Mouse (Mus musculus): ENCODE measurements at regions not wholly inside any gene's neighbourhood (a gene's known extent, or its start where the extent isn't known, plus 50 kb on each side); places are given as distances from the start of the nearest gene placed in this dataset.

DNA sequence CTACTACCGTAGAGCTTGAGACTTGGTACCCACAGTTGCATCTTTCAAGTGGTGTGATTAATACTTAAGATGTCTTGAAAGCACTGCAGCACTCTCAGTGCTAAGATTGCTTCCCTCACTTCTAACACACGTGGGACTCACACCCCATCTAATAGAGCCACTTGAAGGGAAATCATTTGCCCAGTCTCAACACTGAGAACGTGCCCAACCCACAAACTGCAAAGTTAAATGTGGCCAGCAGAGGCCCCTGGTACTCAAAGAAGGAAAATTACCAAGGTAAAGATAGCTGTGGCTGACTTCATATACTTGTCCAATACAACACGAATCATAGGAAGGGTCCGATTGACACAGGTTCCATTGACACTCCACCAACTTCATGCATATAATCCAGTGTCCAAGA lies 238.4 kb upstream of the Rps6ka3 start:
- Histone ChIP-seq H3K4me1 (ENCODE audit: control insufficient read depth, insufficient read depth, low read length) (no peaks in the 10 kb centered on the region), H3K36me3 (ENCODE audit: control insufficient read depth, insufficient read depth, low read length) (no peaks in the 10 kb centered on the region), H3K4me2 (ENCODE audit: low read length) (no peak overlapping the region), H3K9me3 (replicated peaks; ENCODE audit: control insufficient read depth, low read length, poor library complexity, severe bottlenecking) (no peaks in the 10 kb centered on the region), H3K9ac (ENCODE audit: low read depth, low read length) (no peak overlapping the region), H3K27ac (ENCODE audit: low read length) (no peak overlapping the region), H3K4me3 (ENCODE audit: low read depth, low read length) (no peak overlapping the region), H3K27me3 (ENCODE audit: control insufficient read depth, insufficient read depth, low read depth, low read length) (no peaks in the 10 kb centered on the region)
- no peak for ATAC-seq
- 57% methylated on average over 5 of the region's 5 CpGs for WGBS

DNA sequence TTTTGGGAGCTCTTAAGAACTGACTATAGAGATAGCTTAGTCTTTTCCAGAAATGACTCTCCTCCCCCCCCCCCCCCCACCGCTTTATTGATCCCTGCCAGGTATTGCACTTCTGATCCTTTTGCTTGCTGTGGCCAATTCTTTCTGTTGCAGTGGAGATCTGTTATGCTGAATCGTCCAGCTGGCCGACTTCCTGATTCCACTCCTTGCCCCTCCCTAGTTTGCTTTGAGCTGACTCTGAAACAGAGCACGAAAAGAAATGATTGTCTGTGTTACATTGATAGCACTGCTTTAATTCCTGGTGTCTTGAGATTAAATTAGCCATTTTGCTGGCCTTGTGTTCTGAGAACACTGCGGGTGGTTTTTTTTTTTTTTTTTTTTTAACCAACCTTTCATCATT lies 233.5 kb upstream of the Rps6ka3 start:
- no peak overlapping the region for H3K4me3 ChIP-seq (ENCODE audit: low read depth, low read length)

GRCm38 (mm10) chrX:158984721-158985120 lies 225.4 kb upstream of the Rps6ka3 start:
- no peak for ATAC-seq
- Histone ChIP-seq H3K36me3 (ENCODE audit: control insufficient read depth, insufficient read depth, low read length) (no peaks in the 10 kb centered on the region), H3K9ac (ENCODE audit: low read depth, low read length) (no peak overlapping the region), H3K9me3 (replicated peaks; ENCODE audit: control insufficient read depth, low read length, poor library complexity, severe bottlenecking) (no peaks in the 10 kb centered on the region), H3K4me2 (ENCODE audit: low read length) (no peak overlapping the region), H3K4me1 (ENCODE audit: control insufficient read depth, insufficient read depth, low read length) (no peaks in the 10 kb centered on the region), H3K27ac (ENCODE audit: low read length) (no peak overlapping the region), H3K27me3 (ENCODE audit: control insufficient read depth, insufficient read depth, low read depth, low read length) (no peaks in the 10 kb centered on the region), H3K4me3 (ENCODE audit: low read depth, low read length) (no peak overlapping the region)
- WGBS, result 92% methylated on average over 2 of the region's 2 CpGs

More for the DNA sequence above, 233.5 kb upstream of the Rps6ka3 start:
- Histone ChIP-seq H3K36me3 (ENCODE audit: control insufficient read depth, insufficient read depth, low read length) (no peaks in the 10 kb centered on the region), H3K9ac (ENCODE audit: low read depth, low read length) (no peak overlapping the region), H3K27me3 (ENCODE audit: control insufficient read depth, insufficient read depth, low read depth, low read length) (no peaks in the 10 kb centered on the region), H3K9me3 (replicated peaks; ENCODE audit: control insufficient read depth, low read length, poor library complexity, severe bottlenecking) (no peaks in the 10 kb centered on the region), H3K4me2 (ENCODE audit: low read length) (no peak overlapping the region), H3K27ac (ENCODE audit: low read length) (no peak overlapping the region), H3K4me1 (ENCODE audit: control insufficient read depth, insufficient read depth, low read length) (no peaks in the 10 kb centered on the region)
- no peak; the same call in 1 of the 2 replicates for ATAC-seq
- 57% methylated on average over 4 of the region's 5 CpGs for WGBS

DNA sequence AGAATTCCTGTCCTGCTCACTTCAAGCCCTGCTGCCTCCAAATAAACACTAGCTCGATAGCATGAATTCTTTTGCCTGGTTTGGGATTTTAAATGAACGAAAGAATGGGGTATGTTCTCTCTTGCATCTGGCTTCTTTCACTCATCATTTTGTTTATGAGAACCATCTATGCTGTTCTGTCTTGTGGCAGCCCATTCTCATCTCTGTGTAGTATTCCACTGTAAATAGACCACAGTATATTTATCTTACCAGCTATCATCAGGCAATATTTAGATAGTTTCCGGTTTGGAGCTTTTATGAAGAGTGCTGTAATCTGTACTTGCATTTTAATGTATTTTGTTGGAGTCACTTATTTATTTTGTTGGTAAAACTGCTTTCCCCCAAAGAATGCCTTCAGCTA lies 222.4 kb upstream of the Rps6ka3 start:
- no peak overlapping the region for H3K9ac ChIP-seq (ENCODE audit: low read depth, low read length)
- no peak overlapping the region for H3K4me3 ChIP-seq (ENCODE audit: low read depth, low read length)
- no peak overlapping the region for H3K4me2 ChIP-seq (ENCODE audit: low read length)
- H3K27me3 ChIP-seq (ENCODE audit: control insufficient read depth, insufficient read depth, low read depth, low read length), result no peaks in the 10 kb centered on the region
- H3K9me3 ChIP-seq (replicated peaks; ENCODE audit: control insufficient read depth, low read length, poor library complexity, severe bottlenecking), result no peaks in the 10 kb centered on the region
- no peak for ATAC-seq
- 84% methylated on average over 3 of the region's 3 CpGs for WGBS
- H3K27ac ChIP-seq (ENCODE audit: low read length), result no peak overlapping the region
- H3K4me1 ChIP-seq (ENCODE audit: control insufficient read depth, insufficient read depth, low read length), result no peaks in the 10 kb centered on the region
- no peaks in the 10 kb centered on the region for H3K36me3 ChIP-seq (ENCODE audit: control insufficient read depth, insufficient read depth, low read length)

DNA sequence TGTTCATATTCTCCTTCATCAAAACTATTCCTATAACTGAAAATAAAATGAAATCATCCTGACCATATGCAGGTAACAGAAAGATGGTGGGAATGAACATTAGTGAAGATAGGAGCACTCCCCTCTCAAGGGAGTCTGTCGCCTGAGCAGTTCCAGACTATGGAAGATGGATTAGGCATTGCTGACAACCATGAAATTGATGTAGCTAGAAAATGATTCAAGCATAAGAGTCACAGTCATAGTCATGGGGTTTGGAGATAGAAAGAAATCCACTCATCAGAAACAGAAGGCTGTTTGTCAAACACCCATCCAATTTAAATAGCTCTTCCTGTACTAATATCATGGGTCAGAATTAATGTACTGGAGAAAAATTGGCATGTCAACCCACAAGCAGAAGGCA lies 191.2 kb upstream of the Rps6ka3 start:
- Histone ChIP-seq H3K4me2 (ENCODE audit: low read length) (no peak overlapping the region), H3K9me3 (replicated peaks; ENCODE audit: control insufficient read depth, low read length, poor library complexity, severe bottlenecking) (no peaks in the 10 kb centered on the region), H3K9ac (ENCODE audit: low read depth, low read length) (no peak overlapping the region), H3K27ac (ENCODE audit: low read length) (no peak overlapping the region), H3K4me3 (ENCODE audit: low read depth, low read length) (no peak overlapping the region), H3K4me1 (ENCODE audit: control insufficient read depth, insufficient read depth, low read length) (no peaks in the 10 kb centered on the region), H3K27me3 (ENCODE audit: control insufficient read depth, insufficient read depth, low read depth, low read length) (no peaks in the 10 kb centered on the region; the same call in 1 of the 2 replicates), H3K36me3 (ENCODE audit: control insufficient read depth, insufficient read depth, low read length) (no peaks in the 10 kb centered on the region)
- WGBS, result 61% methylated on average over 1 of the region's 1 CpGs
- no peak for ATAC-seq

DNA sequence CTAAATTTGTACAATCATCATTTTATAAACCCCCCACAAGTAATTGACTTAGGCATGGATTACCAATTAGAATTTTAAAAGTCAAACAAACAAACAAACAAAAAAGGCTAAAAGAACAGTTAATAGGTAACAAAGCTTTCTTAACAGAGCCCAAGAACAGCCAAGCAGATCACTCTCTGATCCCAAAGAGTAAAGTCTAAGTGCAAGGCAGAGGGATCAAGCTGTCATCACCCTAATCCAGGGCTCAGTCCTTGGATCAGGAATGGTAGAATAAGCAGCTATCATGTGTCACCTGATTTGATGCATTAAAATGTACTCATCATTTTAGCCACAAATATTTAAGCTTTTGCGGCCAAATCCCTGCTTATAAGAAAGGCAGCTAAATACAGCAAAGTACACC lies 183.8 kb upstream of the Rps6ka3 start:
- H3K27ac ChIP-seq (ENCODE audit: low read length), result no peak overlapping the region
- H3K4me1 ChIP-seq (ENCODE audit: control insufficient read depth, insufficient read depth, low read length), result no peaks in the 10 kb centered on the region
- no peaks in the 10 kb centered on the region for H3K9me3 ChIP-seq (replicated peaks; ENCODE audit: control insufficient read depth, low read length, poor library complexity, severe bottlenecking)
- no peak for ATAC-seq
- H3K4me2 ChIP-seq (ENCODE audit: low read length), result no peak overlapping the region
- 94% methylated on average over 1 of the region's 1 CpGs for WGBS
- H3K4me3 ChIP-seq (ENCODE audit: low read depth, low read length), result no peak overlapping the region
- no peak overlapping the region for H3K9ac ChIP-seq (ENCODE audit: low read depth, low read length)
- no peaks in the 10 kb centered on the region; the same call in 1 of the 2 replicates for H3K27me3 ChIP-seq (ENCODE audit: control insufficient read depth, insufficient read depth, low read depth, low read length)
- no peaks in the 10 kb centered on the region for H3K36me3 ChIP-seq (ENCODE audit: control insufficient read depth, insufficient read depth, low read length)

DNA sequence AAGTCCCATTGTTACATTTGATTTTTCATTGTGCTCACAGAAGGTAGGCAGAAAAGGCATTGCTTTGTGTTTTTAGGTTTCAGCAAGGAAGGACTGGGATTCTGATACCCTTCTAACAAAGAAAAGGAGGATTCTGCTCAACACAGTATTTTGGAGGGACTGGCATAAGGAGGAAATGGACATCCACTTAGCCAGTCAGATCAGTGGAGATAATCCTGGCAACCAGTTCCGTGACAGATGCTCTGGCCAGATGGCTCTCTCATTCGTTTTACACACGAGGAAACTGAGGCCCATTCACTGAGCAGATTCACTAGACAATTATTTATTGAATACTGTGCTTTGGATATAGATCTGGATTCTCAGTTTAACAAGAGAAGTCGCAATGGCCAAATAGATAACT lies 178.2 kb upstream of the Rps6ka3 start:
- Histone ChIP-seq H3K4me1 (ENCODE audit: control insufficient read depth, insufficient read depth, low read length) (no peaks in the 10 kb centered on the region), H3K36me3 (ENCODE audit: control insufficient read depth, insufficient read depth, low read length) (no peaks in the 10 kb centered on the region), H3K27me3 (ENCODE audit: control insufficient read depth, insufficient read depth, low read depth, low read length) (no peaks in the 10 kb centered on the region), H3K9me3 (replicated peaks; ENCODE audit: control insufficient read depth, low read length, poor library complexity, severe bottlenecking) (no peaks in the 10 kb centered on the region), H3K4me2 (ENCODE audit: low read length) (no peak overlapping the region), H3K27ac (ENCODE audit: low read length) (no peak overlapping the region), H3K9ac (ENCODE audit: low read depth, low read length) (no peak overlapping the region), H3K4me3 (ENCODE audit: low read depth, low read length) (no peak overlapping the region)
- no peak for ATAC-seq
- 59% methylated on average over 4 of the region's 4 CpGs for WGBS

DNA sequence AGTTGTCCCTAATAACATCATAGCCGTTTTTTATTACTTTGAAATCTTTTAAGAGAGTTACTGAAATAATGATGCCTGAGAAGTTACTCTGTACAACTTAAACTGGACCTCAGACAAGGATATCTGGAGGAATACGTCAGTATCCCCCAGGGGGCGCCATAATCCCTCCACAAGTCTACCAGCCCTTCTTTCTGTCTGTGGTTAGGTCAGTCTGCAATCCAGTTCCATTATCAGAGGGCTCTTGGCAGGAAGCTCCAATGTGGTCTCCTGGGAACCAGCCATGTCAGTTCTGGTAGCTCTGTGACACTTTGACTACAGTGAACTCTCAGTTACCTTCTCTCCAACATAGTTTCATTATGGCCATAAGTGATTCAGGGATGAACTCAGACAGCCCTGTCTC lies 166.7 kb upstream of the Rps6ka3 start:
- H3K27me3 ChIP-seq (ENCODE audit: control insufficient read depth, insufficient read depth, low read depth, low read length), result no peaks in the 10 kb centered on the region; the same call in 1 of the 2 replicates
- H3K4me2 ChIP-seq (ENCODE audit: low read length), result no peak overlapping the region
- ATAC-seq, result no peak
- no peaks in the 10 kb centered on the region for H3K36me3 ChIP-seq (ENCODE audit: control insufficient read depth, insufficient read depth, low read length)
- 15% methylated on average over 3 of the region's 3 CpGs for WGBS
- no peaks in the 10 kb centered on the region for H3K9me3 ChIP-seq (replicated peaks; ENCODE audit: control insufficient read depth, low read length, poor library complexity, severe bottlenecking)
- no peak overlapping the region for H3K27ac ChIP-seq (ENCODE audit: low read length)
- no peaks in the 10 kb centered on the region for H3K4me1 ChIP-seq (ENCODE audit: control insufficient read depth, insufficient read depth, low read length)
- H3K9ac ChIP-seq (ENCODE audit: low read depth, low read length), result no peak overlapping the region
- no peak overlapping the region for H3K4me3 ChIP-seq (ENCODE audit: low read depth, low read length)

DNA sequence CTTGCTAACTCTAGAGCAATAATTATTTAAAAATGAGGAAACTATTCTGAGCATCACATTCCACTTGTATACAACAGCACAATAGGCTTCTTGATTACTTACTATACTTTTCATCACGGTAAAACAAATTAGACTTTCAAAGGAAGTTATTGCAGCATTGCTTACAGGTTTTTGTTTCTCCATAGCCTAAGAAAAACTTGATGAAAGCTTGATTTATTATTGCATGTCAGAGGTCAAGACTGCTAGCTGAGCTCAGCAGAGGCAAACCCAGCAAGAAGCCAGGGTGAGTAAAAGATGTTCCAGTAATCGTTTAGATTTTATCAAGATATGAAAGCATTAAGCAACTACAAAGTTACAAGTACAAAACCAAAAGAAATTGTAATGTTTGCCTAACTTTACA lies 162.2 kb upstream of the Rps6ka3 start:
- Histone ChIP-seq H3K27ac (ENCODE audit: low read length) (no peak overlapping the region), H3K4me3 (ENCODE audit: low read depth, low read length) (no peak overlapping the region), H3K27me3 (ENCODE audit: control insufficient read depth, insufficient read depth, low read depth, low read length) (no peaks in the 10 kb centered on the region; the same call in 1 of the 2 replicates), H3K4me1 (ENCODE audit: control insufficient read depth, insufficient read depth, low read length) (no peaks in the 10 kb centered on the region), H3K36me3 (ENCODE audit: control insufficient read depth, insufficient read depth, low read length) (no peaks in the 10 kb centered on the region), H3K4me2 (ENCODE audit: low read length) (no peak overlapping the region), H3K9ac (ENCODE audit: low read depth, low read length) (no peak overlapping the region), H3K9me3 (replicated peaks; ENCODE audit: control insufficient read depth, low read length, poor library complexity, severe bottlenecking) (no peaks in the 10 kb centered on the region)
- 79% methylated on average over 2 of the region's 2 CpGs for WGBS
- no peak for ATAC-seq
